Comparison of ENCODE assay signal across 9 mouse cellular contexts in the genomic region with DNA sequence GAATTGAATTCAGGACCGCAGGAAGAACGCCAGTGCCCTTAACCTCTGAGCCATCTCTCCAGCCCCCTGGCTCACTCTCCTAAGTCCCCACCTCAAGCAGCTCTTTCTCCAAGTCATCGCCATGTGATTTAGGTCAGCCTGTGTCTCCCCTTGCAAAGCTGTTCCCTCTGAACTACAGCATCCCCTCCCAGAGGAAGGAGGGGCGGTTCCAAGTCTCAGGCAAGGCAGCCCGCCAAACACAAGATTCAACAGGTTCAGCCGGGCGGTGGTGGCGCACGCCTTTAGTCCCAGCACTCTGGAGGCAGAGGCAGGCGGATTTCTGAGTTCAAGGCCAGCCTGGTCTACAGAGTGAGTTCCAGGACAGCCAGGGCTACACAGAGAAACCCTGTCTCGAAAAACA. TPM values are rescaled to one million over a fixed set of nuclear protein-coding genes. Genes with fewer than 3 reads are reported as not detected.
DNase-seq lines count a peak whose midpoint lies in the region; ATAC-seq and TF ChIP-seq lines count a peak whose summit lies in the region.
"Not testable (repeated sequence)": the region's sequence is repeated elsewhere in the genome, so short reads cannot be mapped to it uniquely, and the experiment has no call there.
"Had no signal": no experiment of that assay in that cellular context is flagged by ENCODE, and none has a peak within 500 bp of the region (broad histone marks: within the 10 kb centered on the region; RNA-seq: fewer than 3 reads in every experiment).

No protein-coding gene starts in this region.

- H3K4me1 ChIP-seq in E14TG2a.4 (replicated peaks; ENCODE audit: low read depth, low read length): peaks cover 69% of the 10 kb centered on the region
- H3K4me1 ChIP-seq in ES-Bruce4 (ENCODE audit: control insufficient read depth, insufficient read depth, low read length); ES-E14 (ENCODE audit: control insufficient read depth in 2 of 2, insufficient read depth in 2 of 2, low read length in 2 of 2, poor library complexity in 1 of 2); lung, embryonic 16.5 days (replicated peaks; ENCODE audit: control insufficient read depth, insufficient read depth, low read length): not testable (repeated sequence)

- H3K4me3 ChIP-seq in E14TG2a.4 (replicated peaks; ENCODE audit: low read length): peak overlapping the region; percentile 59
- H3K4me3 ChIP-seq in ES-Bruce4 (ENCODE audit: low read depth, low read length): peak overlapping the region; percentile 19
- H3K4me3 ChIP-seq in ES-E14 (ENCODE audit: insufficient read depth in 1 of 2, low read depth in 1 of 2, low read length in 2 of 2, poor library complexity in 1 of 2, severe bottlenecking in 1 of 2): peak overlapping the region in 1 of 2 experiments; percentile 33; a peak in 2 of 4 replicates
- H3K4me3 ChIP-seq in lung, embryonic 16.5 days (ENCODE audit: low read length): not testable (repeated sequence)

- not testable (repeated sequence) for H3K9me3 ChIP-seq in E14TG2a.4 (ENCODE audit: low read length); ES-Bruce4 (replicated peaks; ENCODE audit: control insufficient read depth, insufficient read depth, low read length, poor library complexity, severe bottlenecking); ES-E14 (ENCODE audit: control insufficient read depth, insufficient read depth, low read depth, low read length); lung, embryonic 16.5 days (ENCODE audit: control insufficient read depth, low read length)

- in situ Hi-C loops in ES-E14 (cut with MboI; ENCODE audit: low sequenced_read_pairs in 2 of 2, unreplicated experiment in 2 of 2): not testable (repeated sequence)

- ATAC-seq in lung, embryonic 16.5 days (ENCODE audit: low read depth): 0 out of 2 replicates have a peak, but pooled peaks have one; percentile 2

- H3K4me2 ChIP-seq in lung, embryonic 16.5 days (ENCODE audit: low read depth, low read length): not testable (repeated sequence)

- DNase-seq in ES-CJ7 (ENCODE audit: low read depth, low spot score): peak; percentile 79
- not testable (repeated sequence) for DNase-seq in ES-E14 (ENCODE audit: low read depth, low spot score)
- DNase-seq in R1 (ENCODE audit: low read depth, low spot score): peak; percentile 72
- peak; percentile 81 for DNase-seq in ZHBTc4 (ENCODE audit: low read depth, low spot score)

- TF ChIP-seq POLR2A in ES-Bruce4 (IDR thresholded peaks at IDR 0.05; ENCODE audit: insufficient read depth, low read length): peak; percentile 8

- H3K9ac ChIP-seq in ES-Bruce4 (ENCODE audit: low read depth, poor library complexity, severe bottlenecking) (peak overlapping the region; percentile 84), ES-E14 (ENCODE audit: insufficient read depth, low read depth, low read length, poor library complexity, severe bottlenecking) (peak overlapping the region; percentile 51)
- H3K9ac ChIP-seq in lung, embryonic 16.5 days (ENCODE audit: low read length): not testable (repeated sequence)

- not testable (repeated sequence) for TF ChIP-seq EP300 in ES-Bruce4 (IDR thresholded peaks at IDR 0.05; ENCODE audit: insufficient read depth, low read depth, low read length)

- not testable (repeated sequence) for H3K27me3 ChIP-seq in E14TG2a.4 (ENCODE audit: insufficient read depth, low read length); ES-Bruce4 (ENCODE audit: control insufficient read depth, insufficient read depth, low read length, poor library complexity, severe bottlenecking); lung, embryonic 16.5 days (ENCODE audit: control insufficient read depth, insufficient read depth, low read depth, low read length)

- TF ChIP-seq CTCF in E14TG2a.4 (conservative IDR thresholded peaks at IDR 0.05; ENCODE audit: low read length); ES-Bruce4 (IDR thresholded peaks at IDR 0.05; ENCODE audit: low read depth, low read length): not testable (repeated sequence)

- WGBS in lung, embryonic 16.5 days: 75% methylated on average over 11 of the region's 11 CpGs

- H3K27ac ChIP-seq in ES-Bruce4 (ENCODE audit: insufficient read depth, low read length) (peak overlapping the region; percentile 77), ES-E14 (ENCODE audit: insufficient read depth, low read depth, low read length, poor library complexity, severe bottlenecking) (peak overlapping the region; percentile 97)
- H3K27ac ChIP-seq in lung, embryonic 16.5 days (ENCODE audit: low read length): not testable (repeated sequence)

- not testable (repeated sequence) for H3K36me3 ChIP-seq in E14TG2a.4 (ENCODE audit: insufficient read depth, low read length); ES-Bruce4 (ENCODE audit: control insufficient read depth, insufficient read depth, low read length, poor library complexity, severe bottlenecking); ES-E14 (ENCODE audit: control insufficient read depth, insufficient read depth, low read length, poor library complexity, severe bottlenecking); lung, embryonic 16.5 days (ENCODE audit: control insufficient read depth, insufficient read depth, low read length)

RNA-seq across cellular contexts. Expression of a gene that starts 7.2 kb away (rescaled TPM):
- 1.3 and 4.3 TPM in 2 replicates for polyA plus RNA-seq in ES-Bruce4 (2011; ENCODE audit: insufficient read depth, insufficient read length, low read depth, missing spikeins)
- 1.1 and 2.9 TPM in 2 replicates for total RNA-seq in ES-E14 (2012; rRNA removed)
- 2.6 and 3.1 TPM in 2 replicates for polyA plus RNA-seq in lung, embryonic 16.5 days (2015; fragmentation: Nextera tagmentation; extraction: Ambion mirVana)
- polyA plus RNA-seq: activated CD4-positive, CD25-positive, alpha-beta regulatory T cell, adult 4 months had no signal

RNA-seq across cellular contexts. Expression of a gene that starts 17.1 kb away (rescaled TPM):
- 5.4 and 6.1 TPM in 2 replicates for polyA plus RNA-seq in ES-Bruce4 (2011; ENCODE audit: insufficient read depth, insufficient read length, low read depth, missing spikeins)
- total RNA-seq in ES-E14 (2012; rRNA removed): 6.4 and 7.2 TPM in 2 replicates
- polyA plus RNA-seq in lung, embryonic 16.5 days (2015; fragmentation: Nextera tagmentation; extraction: Ambion mirVana): 0.39 and 0.43 TPM in 2 replicates
- polyA plus RNA-seq: G1E had no signal

RNA-seq across cellular contexts. Expression of a gene that starts 20.0 kb away (rescaled TPM):
- 12.9 and 13.1 TPM in 2 replicates for polyA plus RNA-seq in ES-Bruce4 (2011; ENCODE audit: insufficient read depth, insufficient read length, low read depth, missing spikeins)
- total RNA-seq in ES-E14 (2012; rRNA removed): 15.7 and 16.6 TPM in 2 replicates
- 4.3 and 4.4 TPM in 2 replicates for polyA plus RNA-seq in lung, embryonic 16.5 days (2015; fragmentation: Nextera tagmentation; extraction: Ambion mirVana)

RNA-seq across cellular contexts. Expression of a gene that starts 26.3 kb away (rescaled TPM):
- 72.6 and 73.3 TPM in 2 replicates for polyA plus RNA-seq in ES-Bruce4 (2011; ENCODE audit: insufficient read depth, insufficient read length, low read depth, missing spikeins)
- total RNA-seq in ES-E14 (2012; rRNA removed): 48.1 and 58.9 TPM in 2 replicates
- polyA plus RNA-seq in lung, embryonic 16.5 days (2015; fragmentation: Nextera tagmentation; extraction: Ambion mirVana): 18.8 and 19.2 TPM in 2 replicates

RNA-seq across cellular contexts. Expression of a gene that starts 28.2 kb away (rescaled TPM):
- polyA plus RNA-seq in ES-Bruce4 (2011; ENCODE audit: insufficient read depth, insufficient read length, low read depth, missing spikeins): 337 and 340 TPM in 2 replicates
- total RNA-seq in ES-E14 (2012; rRNA removed): 738 and 874 TPM in 2 replicates
- polyA plus RNA-seq in lung, embryonic 16.5 days (2015; fragmentation: Nextera tagmentation; extraction: Ambion mirVana): 815 and 838 TPM in 2 replicates
